Mouse (Mus musculus) thymus, postnatal 14 days (tissue): ENCODE measurements around the gene Fthl17e.
A peak's percentile ranks its signal among the peaks of the same experiment; 100 is the strongest.
"Not testable (repeated sequence)": the region's sequence is repeated elsewhere in the genome, so short reads cannot be mapped to it uniquely, and the experiment has no call there.

Experiments used
- DNase-seq: peaks from one replicate; pipeline ENCODE4 v3.0.0; 2021

Fthl17e gene

GRCm38 (mm10) chrX:9033193-9033592, at the start of gene Fthl17e:
Gene Fthl17e, plus strand, starts transcription at chrX:9033493.
- not testable (repeated sequence) for DNase-seq

GRCm38 (mm10) chrX:8986655-8987054, 46.6 kb upstream of the Fthl17e start, which contains the start of gene Fthl17d:
Gene Fthl17d, minus strand, starts transcription at chrX:8986755.
- DNase-seq = not testable (repeated sequence)

GRCm38 (mm10) chrX:9016079-9016478, 17.2 kb upstream of the Fthl17e start:
- DNase-seq = no peak

- DNase-seq = no peak
These were observed 13.8 kb upstream of the Fthl17e start for GRCm38 (mm10) chrX:9019481-9019880.

GRCm38 (mm10) chrX:9041611-9042010, 8.3 kb downstream of the Fthl17e start:
- DNase-seq = peak; percentile 9

- peak; percentile 44 for DNase-seq
These were observed 27.7 kb downstream of the Fthl17e start for GRCm38 (mm10) chrX:9060952-9061351.

GRCm38 (mm10) chrX:9062101-9062500, 28.8 kb downstream of the Fthl17e start:
- DNase-seq = no peak

GRCm38 (mm10) chrX:9062715-9063114, 29.4 kb downstream of the Fthl17e start, which contains the start of gene Fthl17f:
Gene Fthl17f, plus strand, starts transcription at chrX:9063015.
- not testable (repeated sequence) for DNase-seq

GRCm38 (mm10) chrX:9077699-9078098, 44.4 kb downstream of the Fthl17e start:
- DNase-seq = peak; percentile 74
